Mouse (Mus musculus) R1 (cell line): ENCODE results near the gene Evl.
A peak's percentile ranks its signal among the peaks of the same experiment; 100 is the strongest.

Experiments used
- DNase-seq: peaks from one replicate; pipeline ENCODE4 v3.0.0-alpha.2; 2018; ENCODE audit warnings: low read depth, low spot score

Evl gene

GRCm38 (mm10) chr12:108646234-108646633, 91.7 kb downstream of the Evl start:
- no peak for DNase-seq

GRCm38 (mm10) chr12:108647784-108648183, 93.3 kb downstream of the Evl start:
- no peak for DNase-seq

DNA sequence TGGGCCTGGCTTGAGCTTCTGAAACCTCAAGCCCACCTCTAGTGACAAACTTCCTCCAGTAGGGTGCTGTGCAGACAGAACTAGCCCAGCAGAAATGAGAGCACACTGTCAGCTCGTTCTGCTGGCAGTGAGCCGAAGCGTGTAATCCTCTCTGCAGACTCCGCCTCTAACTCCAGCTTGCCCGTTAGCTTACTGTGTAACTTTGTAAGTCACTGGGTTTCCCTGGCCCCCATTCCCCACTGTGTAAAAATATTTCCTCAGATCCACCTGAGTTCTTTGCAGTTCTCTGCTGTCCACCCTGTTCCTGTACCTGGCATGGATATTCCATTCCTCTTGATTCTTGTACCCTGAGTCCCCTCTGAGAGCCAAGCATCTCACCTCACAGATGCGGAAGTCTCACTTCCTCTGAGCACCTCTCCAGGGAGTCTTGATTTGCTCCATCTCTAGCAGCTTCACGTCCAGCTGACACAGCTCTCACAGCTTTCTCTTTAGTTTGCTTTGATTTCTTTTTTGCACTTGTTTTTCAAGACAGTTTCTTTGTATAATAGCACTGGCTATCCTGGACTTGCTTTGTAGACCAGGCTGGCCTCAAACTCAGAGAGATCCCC, 96.6 kb downstream of the Evl start:
- no peak for DNase-seq

- DNase-seq = peak; percentile 12
These were observed 99.1 kb downstream of the Evl start for GRCm38 (mm10) chr12:108653358-108654335.

GRCm38 (mm10) chr12:108657350-108657749, 102.8 kb downstream of the Evl start:
- DNase-seq = peak; percentile 85

DNA sequence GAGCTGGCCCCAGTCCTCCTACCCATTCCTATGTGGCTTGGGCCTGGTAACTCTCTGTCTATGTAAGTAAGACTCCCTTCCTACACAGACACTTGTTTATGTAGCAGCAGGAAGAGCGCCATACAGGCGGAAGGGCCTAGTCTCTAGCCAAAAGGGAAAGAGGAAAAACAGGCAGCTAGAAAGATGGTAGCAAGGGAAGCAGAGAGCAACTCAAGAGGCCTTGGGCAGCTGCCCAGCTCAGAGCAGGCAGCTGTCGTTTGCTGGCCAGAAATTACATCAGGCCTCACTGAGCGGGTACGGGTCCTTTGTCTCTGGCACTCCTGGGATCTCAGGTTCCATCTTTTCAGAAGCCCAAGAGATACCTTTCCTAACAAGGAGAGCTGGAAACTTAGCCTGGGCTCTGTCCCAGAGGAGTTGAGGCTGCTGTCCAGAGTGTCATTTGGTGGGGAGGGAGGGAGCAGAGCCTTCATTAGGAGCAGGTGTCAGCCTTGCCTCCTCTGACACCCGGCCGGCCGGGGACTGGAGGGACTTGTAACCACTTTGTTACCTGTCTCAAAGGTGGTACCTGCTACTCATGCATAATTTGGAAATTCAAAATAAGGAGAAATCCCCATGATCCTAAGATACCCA, 114.2 kb downstream of the Evl start:
- DNase-seq = no peak

DNA sequence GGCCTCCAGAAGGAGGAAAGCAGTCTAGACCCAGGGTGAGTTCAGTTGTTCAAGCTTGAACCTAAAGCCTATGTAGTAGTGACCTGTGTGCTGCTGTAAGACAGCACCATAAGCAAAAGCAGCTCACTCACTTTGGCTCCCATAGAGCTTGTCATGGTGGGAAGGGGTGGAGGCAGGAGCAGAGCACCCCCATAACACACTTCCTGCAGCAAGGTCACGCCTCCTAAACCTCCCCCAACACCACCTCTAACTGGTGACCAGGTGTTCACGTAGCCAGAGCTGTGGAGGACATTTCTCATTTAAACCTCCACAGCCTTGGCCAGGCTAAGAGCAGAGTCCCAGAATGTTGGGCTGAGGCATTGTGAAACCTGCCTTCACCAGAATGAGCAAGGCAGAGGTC, 117.0 kb downstream of the Evl start:
- DNase-seq = no peak

DNA sequence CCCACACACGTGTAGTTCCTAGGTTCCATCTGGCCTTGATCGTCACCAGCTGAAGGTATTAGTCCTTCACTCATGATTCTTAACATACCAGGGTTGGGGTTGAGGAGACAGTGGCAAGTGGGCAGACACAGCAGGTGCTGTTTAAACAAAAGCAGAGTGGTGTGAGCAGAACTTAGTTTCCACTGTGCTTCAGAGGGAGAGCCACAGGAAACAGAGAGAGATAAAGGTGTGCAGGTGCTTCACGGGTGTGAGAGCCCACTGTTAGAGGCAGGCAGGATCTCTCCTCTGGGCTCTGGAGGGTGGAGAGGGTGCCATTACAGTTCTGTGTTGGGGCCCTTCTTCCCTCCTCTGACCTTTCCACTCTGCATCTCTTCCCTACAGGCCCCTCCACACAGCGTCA, 118.4 kb downstream of the Evl start:
- no peak for DNase-seq

- DNase-seq = no peak
These were observed 119.0 kb downstream of the Evl start for GRCm38 (mm10) chr12:108673546-108673945.

GRCm38 (mm10) chr12:108674502-108674901, 120.0 kb downstream of the Evl start:
- DNase-seq = no peak

GRCm38 (mm10) chr12:108674916-108675315, 120.4 kb downstream of the Evl start:
- no peak for DNase-seq

- peak; percentile 32 for DNase-seq
These were observed 121.3 kb downstream of the Evl start for GRCm38 (mm10) chr12:108675614-108676401.

DNA sequence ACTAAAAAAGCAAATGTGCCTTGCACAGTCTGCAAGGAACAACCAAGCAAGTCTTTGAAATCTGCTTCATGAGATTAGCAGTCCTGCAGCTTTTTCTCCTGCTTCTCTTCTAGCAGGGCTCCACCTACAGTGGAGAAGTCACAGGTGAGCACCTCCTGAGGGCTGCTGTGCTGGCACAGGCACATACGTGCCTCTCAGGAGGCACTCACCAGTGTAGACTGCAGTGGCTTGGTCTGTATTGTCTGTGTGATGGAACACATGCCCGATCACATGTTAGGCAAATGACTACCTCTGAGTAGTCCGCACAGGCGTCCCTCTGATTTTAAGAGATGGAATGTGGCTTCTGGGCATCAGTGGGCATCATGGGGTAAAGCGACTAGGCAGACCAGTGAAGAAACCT, 122.6 kb downstream of the Evl start:
- no peak for DNase-seq

DNA sequence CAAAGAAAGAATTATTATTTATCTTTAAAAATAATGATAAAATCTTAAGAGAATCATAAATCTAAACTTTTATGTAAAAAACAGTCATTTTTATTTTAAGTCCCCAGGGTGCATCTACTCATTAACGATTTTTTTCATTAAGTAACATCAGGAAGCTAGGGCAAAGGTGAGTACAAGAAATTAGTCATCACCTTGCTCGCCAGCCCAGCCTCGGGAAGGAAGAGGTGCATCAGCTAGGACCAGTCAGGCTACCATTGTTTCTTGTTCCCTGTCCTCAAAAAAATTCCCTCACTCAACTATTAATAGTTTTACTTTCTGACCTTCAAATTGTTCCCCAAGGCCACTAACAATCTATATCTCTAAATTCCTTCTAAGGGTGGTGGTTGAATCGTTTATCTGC, 123.8 kb downstream of the Evl start:
- DNase-seq = no peak

GRCm38 (mm10) chr12:108680861-108681260, 126.3 kb downstream of the Evl start:
- DNase-seq = no peak

- DNase-seq = no peak
These were observed 127.9 kb downstream of the Evl start for GRCm38 (mm10) chr12:108682240-108683023.

DNA sequence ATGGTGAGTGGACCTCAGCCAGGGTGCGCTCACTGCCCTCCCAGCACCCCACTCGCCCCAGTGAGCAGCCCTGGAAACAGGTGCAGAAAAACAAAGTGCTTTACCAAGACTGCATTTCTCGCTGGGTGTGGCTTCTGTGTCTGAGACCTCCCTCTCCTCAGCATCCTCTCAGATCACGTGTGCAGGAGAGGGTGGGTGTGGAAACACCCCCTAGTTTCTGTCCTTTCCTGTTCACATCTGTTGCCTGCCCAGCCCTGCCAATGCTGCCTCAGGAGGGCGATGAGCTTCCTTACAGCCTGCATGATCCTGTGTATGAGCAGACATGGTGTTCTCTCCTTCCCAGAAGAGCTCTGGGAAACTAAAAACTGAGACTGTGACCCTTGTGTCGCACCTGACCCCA, 131.9 kb downstream of the Evl start:
- DNase-seq = peak; percentile 46

DNA sequence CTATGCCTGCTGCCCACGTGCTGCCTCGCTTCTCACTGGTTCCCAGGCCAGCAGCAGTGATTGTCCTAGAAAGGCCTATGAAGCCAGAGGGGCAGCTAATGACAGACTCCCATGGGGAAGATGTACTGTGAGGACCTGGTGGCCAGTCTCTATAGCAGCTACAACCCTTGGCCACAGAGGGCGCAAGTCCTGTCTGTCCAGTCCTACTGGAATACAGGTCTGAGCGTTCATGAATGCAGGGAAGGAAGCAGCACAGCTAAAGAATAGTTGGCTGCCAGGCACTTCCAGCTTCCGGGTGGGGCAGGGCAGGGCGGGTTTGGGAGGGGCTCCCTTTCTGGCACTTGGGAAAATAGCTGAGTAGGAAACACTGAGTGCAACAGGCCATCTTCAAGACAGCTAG, 132.4 kb downstream of the Evl start:
- peak; percentile 63 for DNase-seq

GRCm38 (mm10) chr12:108689167-108689566, 134.6 kb downstream of the Evl start:
- DNase-seq = peak; percentile 23

DNA sequence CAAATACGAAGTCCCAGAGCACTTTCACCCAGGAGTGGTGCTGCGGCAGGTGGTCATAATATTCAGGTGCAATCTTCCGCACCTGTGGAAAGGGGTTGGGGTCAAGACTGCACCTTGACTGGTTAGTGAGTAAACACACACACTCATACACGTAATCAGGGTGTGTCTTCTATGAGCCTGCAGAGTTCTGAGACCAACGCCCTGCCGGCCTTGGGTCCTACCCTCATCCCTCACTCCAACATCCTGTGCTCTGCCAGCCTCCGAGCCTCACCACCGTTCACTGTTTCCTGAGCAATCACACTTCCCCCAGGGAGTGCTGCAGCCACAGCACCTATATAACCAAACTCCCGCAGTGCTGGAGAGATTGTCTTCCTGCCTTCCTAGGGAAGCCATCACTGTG, 136.0 kb downstream of the Evl start:
- no peak for DNase-seq

DNA sequence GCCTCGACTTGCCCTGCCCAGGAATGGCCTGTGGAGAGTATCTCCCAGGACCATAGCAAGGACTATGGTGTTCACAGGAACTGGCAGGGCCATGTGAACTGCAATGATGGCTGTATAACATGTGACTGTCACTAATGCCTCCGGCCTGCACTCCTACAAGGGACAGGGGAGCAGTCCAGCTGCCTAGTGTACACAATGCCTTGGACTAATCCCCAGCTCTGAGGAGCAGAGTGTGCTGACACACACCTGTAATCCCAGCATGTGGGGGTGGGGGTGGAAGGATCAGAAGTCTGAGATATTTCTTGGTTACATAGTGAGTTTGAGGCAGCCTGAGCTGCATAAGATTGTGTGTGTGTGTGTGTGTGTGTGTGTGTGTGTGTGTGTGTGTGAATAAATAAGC, 139.1 kb downstream of the Evl start:
- DNase-seq = no peak
